Mouse (Mus musculus) midbrain, embryonic 14.5 days (tissue): ENCODE results near the gene Ankrd36. TPM values are rescaled to one million over a fixed set of nuclear protein-coding genes. Genes with fewer than 3 reads are reported as not detected.

Source experiments
- ATAC-seq: fragments of 200-750 bp; cut with Nextera tagmentation; 2 replicates; pipeline ENCODE4 v1.8.0; 2017; ENCODE audit warnings: moderate number of reproducible peaks, moderate library complexity; ENCODE audit not compliant: low FRiP score, low TSS enrichment
- DNase-seq: peaks from one replicate; pipeline ENCODE4 v3.0.0-alpha.2; 2015
- H3K27ac ChIP-seq: fragments of 300-500 bp; sonication (generic); replicated peaks from 2 replicates; pipeline ENCODE4 v1.5.1; 2014; ENCODE audit warnings: mild to moderate bottlenecking, low read depth, low read length, moderate library complexity
- H3K27me3 ChIP-seq: fragments of 300-500 bp; sonication (generic); 2 replicates; pipeline ENCODE4 v1.6.1; 2014; ENCODE audit warnings: low read length, control low read depth, mixed read lengths; ENCODE audit not compliant: control insufficient read depth, insufficient read depth
- H3K36me3 ChIP-seq: fragments of 300-500 bp; sonication (generic); 2 replicates; pipeline ENCODE4 v1.6.1; 2014; ENCODE audit warnings: low read length, control low read depth; ENCODE audit not compliant: control insufficient read depth, insufficient read depth
- H3K4me1 ChIP-seq: fragments of 300-500 bp; sonication (generic); 2 replicates; pipeline ENCODE4 v1.6.1; 2014; ENCODE audit warnings: mild to moderate bottlenecking, antibody characterized with exemption, low read length, control low read depth; ENCODE audit not compliant: control insufficient read depth, insufficient read depth
- H3K4me2 ChIP-seq: fragments of 300-500 bp; sonication (generic); 2 replicates; pipeline ENCODE4 v1.6.1; 2014; ENCODE audit warnings: mild to moderate bottlenecking, low read length, moderate library complexity
- H3K4me3 ChIP-seq: fragments of 300-500 bp; sonication (generic); replicated peaks from 2 replicates; pipeline ENCODE4 v1.5.1; 2014; ENCODE audit warnings: low read depth, low read length
- H3K9ac ChIP-seq: fragments of 300-500 bp; sonication (generic); replicated peaks from 2 replicates; pipeline ENCODE4 v1.6.1; 2014; ENCODE audit warnings: mild to moderate bottlenecking, low read length, moderate library complexity
- H3K9me3 ChIP-seq: fragments of 300-500 bp; sonication (generic); 2 replicates; pipeline ENCODE4 v1.6.1; 2016; ENCODE audit warnings: low read length, control low read depth, mixed read lengths; ENCODE audit not compliant: control insufficient read depth
- WGBS: fragments of 180-500 bp; shearing (Covaris S2); extraction: QIAGEN DNeasy Blood & Tissue Kit; methylation state at CpG from one replicate; pipeline ENCODE4 v1.1.7; 2014; 5-methylcytosine and 5-hydroxymethylcytosine counted together
- polyA plus RNA-seq: library from polyadenylated mRNA; unstranded; fragments of >200 nt; fragmentation: Nextera tagmentation; extraction: Ambion mirVana; gene quantifications from 2 replicates; pipeline ENCODE4 v1.2.1, GENCODE M21; 2014

The Ankrd36 gene
- polyA plus RNA-seq, 1 experiment from 2014 or later, result not detected

GRCm38 (mm10) chr11:5716246-5716645 is 146.8 kb downstream of the Ankrd36 start:
- H3K27ac ChIP-seq, result no peak overlapping the region
- H3K4me3 ChIP-seq, result no peak overlapping the region
- no peak overlapping the region for H3K9ac ChIP-seq
- H3K27me3 ChIP-seq, result no peaks in the 10 kb centered on the region
- no peak overlapping the region for H3K4me2 ChIP-seq
- no peaks in the 10 kb centered on the region for H3K9me3 ChIP-seq
- H3K36me3 ChIP-seq, result peaks cover 43% of the 10 kb centered on the region
- WGBS, result 94% methylated on average over 11 of the region's 11 CpGs
- H3K4me1 ChIP-seq, result no peaks in the 10 kb centered on the region
- ATAC-seq, result no peak
- no peak for DNase-seq

- no peak overlapping the region for H3K4me3 ChIP-seq
- H3K9ac ChIP-seq, result no peak overlapping the region
- H3K36me3 ChIP-seq, result peaks cover 47% of the 10 kb centered on the region
- no peaks in the 10 kb centered on the region for H3K4me1 ChIP-seq
- H3K27ac ChIP-seq, result no peak overlapping the region
- WGBS, result 95% methylated on average over 34 of the region's 34 CpGs
- H3K27me3 ChIP-seq, result no peaks in the 10 kb centered on the region
- ATAC-seq (no peak), DNase-seq (no peak)
- H3K9me3 ChIP-seq, result no peaks in the 10 kb centered on the region
- H3K4me2 ChIP-seq, result no peak overlapping the region
These were observed 147.6 kb downstream of the Ankrd36 start for GRCm38 (mm10) chr11:5716938-5717705.

GRCm38 (mm10) chr11:5718611-5719354 is 149.3 kb downstream of the Ankrd36 start:
- Histone ChIP-seq H3K36me3 (peaks cover 49% of the 10 kb centered on the region), H3K27ac (no peak overlapping the region), H3K9me3 (no peaks in the 10 kb centered on the region), H3K9ac (no peak overlapping the region), H3K27me3 (no peaks in the 10 kb centered on the region), H3K4me2 (no peak overlapping the region), H3K4me1 (no peaks in the 10 kb centered on the region), H3K4me3 (no peak overlapping the region)
- WGBS, result 95% methylated on average over 12 of the region's 12 CpGs
- no peak for ATAC-seq
- no peak for DNase-seq

- no peaks in the 10 kb centered on the region for H3K36me3 ChIP-seq
- no peak overlapping the region for H3K4me2 ChIP-seq
- no peaks in the 10 kb centered on the region for H3K9me3 ChIP-seq
- DNase-seq (no peak), ATAC-seq (no peak)
- 92% methylated on average over 9 of the region's 9 CpGs for WGBS
- no peak overlapping the region for H3K4me3 ChIP-seq
- no peak overlapping the region for H3K9ac ChIP-seq
- H3K4me1 ChIP-seq, result no peaks in the 10 kb centered on the region
- H3K27me3 ChIP-seq, result no peaks in the 10 kb centered on the region
- H3K27ac ChIP-seq, result no peak overlapping the region
These were observed 160.1 kb downstream of the Ankrd36 start for GRCm38 (mm10) chr11:5729582-5729981.

GRCm38 (mm10) chr11:5732401-5732800 is 162.9 kb downstream of the Ankrd36 start:
- no peak overlapping the region for H3K4me2 ChIP-seq
- 66% methylated on average over 5 of the region's 5 CpGs for WGBS
- H3K4me1 ChIP-seq, result no peaks in the 10 kb centered on the region
- no peak overlapping the region for H3K4me3 ChIP-seq
- ATAC-seq (no peak), DNase-seq (no peak)
- H3K9ac ChIP-seq, result no peak overlapping the region
- no peaks in the 10 kb centered on the region for H3K9me3 ChIP-seq
- H3K27ac ChIP-seq, result no peak overlapping the region
- no peaks in the 10 kb centered on the region for H3K27me3 ChIP-seq
- no peaks in the 10 kb centered on the region for H3K36me3 ChIP-seq

GRCm38 (mm10) chr11:5734323-5734722 is 164.8 kb downstream of the Ankrd36 start:
- no peaks in the 10 kb centered on the region for H3K27me3 ChIP-seq
- no peak overlapping the region for H3K27ac ChIP-seq
- no peaks in the 10 kb centered on the region for H3K9me3 ChIP-seq
- ATAC-seq (no peak), DNase-seq (no peak)
- H3K4me2 ChIP-seq, result no peak overlapping the region
- H3K9ac ChIP-seq, result no peak overlapping the region
- 97% methylated on average over 4 of the region's 4 CpGs for WGBS
- no peaks in the 10 kb centered on the region for H3K4me1 ChIP-seq
- H3K4me3 ChIP-seq, result no peak overlapping the region
- H3K36me3 ChIP-seq, result no peaks in the 10 kb centered on the region

GRCm38 (mm10) chr11:5737137-5737536 is 167.7 kb downstream of the Ankrd36 start:
- Histone ChIP-seq H3K4me1 (peaks cover 7% of the 10 kb centered on the region; the same call in 1 of the 2 replicates), H3K4me3 (no peak overlapping the region), H3K9ac (no peak overlapping the region), H3K27me3 (no peaks in the 10 kb centered on the region), H3K9me3 (no peaks in the 10 kb centered on the region), H3K36me3 (no peaks in the 10 kb centered on the region), H3K27ac (no peak overlapping the region), H3K4me2 (no peak overlapping the region)
- DNase-seq (no peak), ATAC-seq (no peak)
- 95% methylated on average over 5 of the region's 5 CpGs for WGBS
